35 mouse cellular contexts compared by ENCODE assay signal in the genomic region with DNA sequence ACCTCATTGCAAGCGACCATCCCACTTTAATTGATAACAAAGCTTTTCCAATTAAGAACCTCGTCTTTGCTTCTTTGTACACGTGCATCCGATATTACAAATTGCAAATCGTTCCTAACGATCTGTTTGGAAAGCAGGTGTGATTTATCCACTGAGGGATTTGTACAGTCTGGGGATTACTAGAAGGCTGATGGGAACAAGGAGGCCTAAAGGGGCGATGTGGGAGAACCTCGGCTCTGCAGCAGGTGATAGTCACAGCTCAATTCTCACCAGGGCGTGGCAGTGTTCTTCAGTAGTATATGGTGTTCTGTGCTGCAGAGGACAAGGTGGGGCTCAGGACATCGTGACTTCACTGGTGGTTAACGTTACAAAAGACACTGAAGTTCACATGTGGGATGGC. TPM values are rescaled to one million over a fixed set of nuclear protein-coding genes. Genes with fewer than 3 reads are reported as not detected.
"Had no signal": no experiment of that assay in that cellular context is flagged by ENCODE, and none has a peak within 500 bp of the region (broad histone marks: within the 10 kb centered on the region; RNA-seq: fewer than 3 reads in every experiment).

No protein-coding gene starts in this region.

- H3K4me3 ChIP-seq: heart, embryonic 12.5 days; heart, embryonic 13.5 days; heart, embryonic 15.5 days; hindbrain, embryonic 10.5 days; hindbrain, embryonic 12.5 days; hindbrain, embryonic 13.5 days; hindbrain, embryonic 15.5 days; intestine, embryonic 15.5 days; kidney, embryonic 15.5 days; layer of hippocampus, adult 2 months; left cerebral cortex, adult 2 months had no signal

- H3K9ac ChIP-seq: heart, embryonic 12.5 days; heart, embryonic 13.5 days; heart, embryonic 15.5 days; hindbrain, embryonic 12.5 days; hindbrain, embryonic 13.5 days; hindbrain, embryonic 14.5 days; hindbrain, embryonic 15.5 days; intestine, embryonic 15.5 days; kidney, embryonic 15.5 days had no signal

- H3K27ac ChIP-seq: heart, embryonic 13.5 days; heart, embryonic 15.5 days; hindbrain, embryonic 10.5 days; hindbrain, embryonic 12.5 days; hindbrain, embryonic 13.5 days; hindbrain, embryonic 14.5 days; hindbrain, embryonic 15.5 days; hindbrain, postnatal 0 days; intestine, embryonic 15.5 days; kidney, embryonic 15.5 days; kidney, postnatal 0 days; layer of hippocampus, adult 2 months; left cerebral cortex, adult 2 months had no signal

- H3K4me2 ChIP-seq: heart, embryonic 11.5 days; heart, embryonic 12.5 days; heart, embryonic 13.5 days; heart, embryonic 15.5 days; hindbrain, embryonic 12.5 days; hindbrain, embryonic 13.5 days; hindbrain, embryonic 14.5 days; hindbrain, embryonic 15.5 days; intestine, embryonic 15.5 days; kidney, embryonic 15.5 days had no signal

- H3K36me3 ChIP-seq: heart, embryonic 12.5 days; heart, embryonic 13.5 days; heart, embryonic 15.5 days; hindbrain, embryonic 10.5 days; hindbrain, embryonic 12.5 days; hindbrain, embryonic 13.5 days; hindbrain, embryonic 15.5 days; intestine, embryonic 15.5 days; kidney, embryonic 15.5 days had no signal

- H3K4me1 ChIP-seq: heart, embryonic 12.5 days; heart, embryonic 13.5 days; heart, embryonic 15.5 days; hindbrain, embryonic 10.5 days; hindbrain, embryonic 12.5 days; hindbrain, embryonic 13.5 days; hindbrain, embryonic 15.5 days; intestine, embryonic 15.5 days; kidney, embryonic 15.5 days had no signal

- ATAC-seq: hindbrain, embryonic 16.5 days; hindbrain, postnatal 0 days; inflammation-experienced regulatory T-cells, adult 6 months; intestine, embryonic 15.5 days; intestine, embryonic 16.5 days; intestine, postnatal 0 days had no signal

- DNase-seq: heart, postnatal 10 days; heart, postnatal 14 days; heart, postnatal 4 days; kidney, adult 11 months; kidney, adult 18-20 months; kidney, adult 2 months; kidney, adult 8-10 months; kidney, adult 9 months; kidney, postnatal 10 days; kidney, postnatal 14 days; kidney, postnatal 25 days; kidney, postnatal 36 days; kidney, postnatal 4 days; layer of hippocampus, adult 9-11 months; layer of hippocampus, postnatal 36 days had no signal

- H3K9me3 ChIP-seq: heart, embryonic 12.5 days; heart, embryonic 13.5 days; heart, embryonic 15.5 days; hindbrain, embryonic 10.5 days; hindbrain, embryonic 12.5 days; hindbrain, embryonic 13.5 days; hindbrain, embryonic 15.5 days; intestine, embryonic 15.5 days; kidney, embryonic 15.5 days had no signal

- H3K27me3 ChIP-seq: heart, embryonic 15.5 days; hindbrain, embryonic 12.5 days; hindbrain, embryonic 13.5 days; hindbrain, embryonic 15.5 days; intestine, embryonic 15.5 days had no signal

RNA-seq across cellular contexts. Expression of gene Clstn2, which starts 9.9 kb away (rescaled TPM):
- total RNA-seq: hematopoietic stem cell, adult 5-6 weeks had no signal
- polyA plus RNA-seq: inflammation-experienced regulatory T-cells, adult 6 months had no signal
